Mouse (Mus musculus): ENCODE measurements around the gene Prpf38b.

The Prpf38b gene

GRCm38 (mm10) chr3:108857124-108857470 is 54.4 kb downstream of the Prpf38b start:
- DNase-seq, result no peak

- DNase-seq, result peak; percentile 61
Measured at GRCm38 (mm10) chr3:108856386-108857123, 55.0 kb downstream of the Prpf38b start.

GRCm38 (mm10) chr3:108855864-108856263 is 55.7 kb downstream of the Prpf38b start:
- DNase-seq, result peak; percentile 69

DNA sequence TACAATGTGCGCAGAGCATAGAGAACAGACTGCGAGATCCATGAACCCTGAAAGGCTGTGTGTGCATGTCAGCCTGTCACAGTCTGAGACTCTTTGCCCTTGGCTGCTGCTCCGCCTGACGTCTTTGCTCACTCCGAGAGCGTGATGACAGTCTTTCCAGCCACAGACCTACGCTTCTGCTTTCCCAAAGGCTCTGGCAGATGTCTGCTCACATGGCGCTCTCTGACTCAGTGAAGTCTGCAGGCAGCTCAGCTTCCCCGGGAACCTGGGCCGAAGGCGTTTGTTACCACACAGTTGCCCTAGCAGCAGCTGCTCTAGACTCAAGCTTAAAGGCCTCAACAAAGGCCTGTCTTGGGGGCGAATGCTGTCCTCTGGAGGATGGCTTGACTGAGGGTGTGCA is 56.2 kb downstream of the Prpf38b start:
- DNase-seq, result peak; percentile 48

- DNase-seq, result no peak
Measured at GRCm38 (mm10) chr3:108853266-108853665, 58.3 kb downstream of the Prpf38b start.

All from lung, postnatal 14 days (tissue).